Mouse (Mus musculus) left cerebral cortex, adult 9 months (tissue): Measurements from ENCODE around the gene Kat2a.

Experiments
- DNase-seq, 2 experiments: peaks; one replicate each; pipeline ENCODE4 v3.0.0; 2022; ENCODE audit warnings: low spot score in 2 of 2

Gene Kat2a

DNA sequence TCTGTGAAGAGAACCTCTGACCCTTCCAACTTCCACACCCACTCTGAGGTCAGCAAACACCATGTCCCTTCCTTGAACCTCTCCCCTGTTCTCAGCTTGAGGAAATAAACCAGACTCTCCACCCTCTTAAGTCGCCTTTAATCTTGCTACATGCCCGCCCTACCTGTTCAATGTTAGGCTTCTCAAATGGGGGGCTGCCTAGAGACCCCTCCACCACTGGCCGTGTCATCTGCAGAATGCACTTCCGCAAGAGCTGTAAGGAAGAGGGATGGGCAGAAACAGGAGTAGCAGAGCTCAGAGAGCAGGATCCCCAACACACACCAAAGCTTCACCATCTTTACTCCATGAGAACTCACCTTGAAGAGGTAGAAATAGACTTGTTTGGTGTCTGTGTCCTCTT lies 1.3 kb downstream of the Kat2a start:
- no peak for DNase-seq

GRCm38 (mm10) chr11:100710528-100710927 lies 1.7 kb downstream of the Kat2a start:
- DNase-seq: no peak

DNA sequence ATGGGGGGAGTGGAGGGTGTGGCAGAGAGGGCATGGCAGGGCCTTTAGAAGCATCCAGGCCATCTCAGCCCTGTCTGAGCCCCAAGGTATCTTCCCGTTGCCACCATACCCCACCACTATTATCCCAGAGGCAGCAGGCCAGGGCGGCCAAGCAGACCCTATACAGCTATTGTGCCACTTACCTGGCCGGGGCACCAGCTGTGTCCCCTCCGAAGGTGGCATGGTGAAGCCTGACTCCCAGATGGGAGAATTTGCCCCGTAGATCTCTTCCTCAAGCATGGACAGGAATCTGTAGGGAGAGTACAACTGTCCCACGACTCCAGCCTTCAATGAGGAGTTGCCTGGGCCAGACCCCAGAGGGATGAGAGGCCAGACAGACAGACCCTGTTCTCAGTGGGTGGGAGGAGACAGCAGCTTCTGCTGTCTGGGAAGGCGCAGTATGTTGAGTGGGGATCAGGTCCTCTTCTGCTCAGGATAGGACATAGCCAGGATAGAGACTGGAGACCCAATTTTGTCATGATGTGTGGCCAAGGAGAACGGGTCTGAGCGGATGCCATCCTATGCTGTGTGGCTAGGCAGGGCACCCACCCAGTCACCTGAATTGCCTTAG lies 3.0 kb downstream of the Kat2a start:
- DNase-seq: no peak

DNA sequence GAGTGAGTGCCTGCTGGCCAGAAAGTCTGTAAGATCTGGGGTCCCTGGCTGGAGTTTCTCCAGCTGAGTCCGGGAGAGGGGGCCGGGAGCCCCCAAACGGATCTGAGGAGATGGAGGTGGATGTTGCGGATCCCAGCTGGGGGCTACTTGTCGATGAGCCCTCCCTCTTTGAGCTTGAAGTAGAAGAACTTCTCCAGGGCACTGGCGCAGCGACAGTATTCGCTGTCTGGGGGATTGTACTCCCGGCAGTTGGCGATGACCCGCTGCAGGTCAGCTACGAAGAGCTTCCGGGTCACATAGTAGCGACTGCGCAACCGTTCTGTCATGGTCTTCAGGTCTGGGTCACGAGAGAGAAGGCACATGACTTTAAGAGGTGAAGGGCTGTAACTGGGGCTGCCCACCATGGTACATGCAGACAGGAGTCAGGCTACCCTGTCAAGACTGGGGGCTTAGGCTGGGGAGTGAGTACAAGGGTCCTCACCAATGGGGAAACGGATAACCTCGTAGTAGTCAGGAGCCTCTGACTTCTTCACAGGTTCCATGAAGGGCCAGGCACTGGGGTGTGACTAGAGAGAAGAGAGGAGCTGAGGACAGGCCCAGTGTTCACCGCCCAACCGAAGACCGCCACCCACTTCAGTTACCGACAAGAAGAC lies 7.0 kb downstream of the Kat2a start:
- no peak for DNase-seq

DNA sequence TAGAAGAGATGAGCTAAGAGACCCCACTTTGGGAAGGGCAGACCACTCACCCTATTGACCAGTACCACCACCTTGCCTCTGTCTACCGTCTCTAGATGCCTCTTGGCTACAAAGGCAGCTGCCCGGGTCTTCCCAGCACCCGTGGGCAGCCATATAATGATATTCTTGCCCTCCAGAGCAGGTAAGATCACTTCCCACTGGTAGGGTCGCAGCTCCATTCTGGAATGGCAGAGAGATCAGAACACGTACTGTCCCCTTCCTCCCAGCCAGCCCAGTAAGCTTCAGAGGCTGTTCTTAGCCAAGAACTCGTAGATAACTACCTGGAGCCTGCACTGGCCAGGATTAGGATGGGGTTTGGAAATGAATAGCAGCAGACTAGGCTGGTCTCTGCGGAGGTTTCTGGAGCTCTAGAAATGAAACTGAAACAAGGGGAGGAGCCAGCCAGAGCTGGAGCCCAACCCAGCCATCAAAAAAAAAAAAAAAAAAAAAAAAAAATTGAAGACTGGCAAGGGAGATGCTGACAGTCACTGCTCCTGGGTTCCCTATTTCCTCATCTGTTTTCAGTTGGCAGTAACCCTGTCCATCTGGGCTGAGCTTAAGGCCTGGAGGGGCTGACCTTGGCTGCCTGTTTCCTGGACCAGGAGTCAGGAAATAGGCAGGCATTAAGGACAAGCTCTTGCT lies 8.3 kb downstream of the Kat2a start, which contains the start of gene Dhx58:
Gene Dhx58, minus strand, starts transcription at position 421 of the 681 bp plus-strand sequence.
- no peak for DNase-seq

DNA sequence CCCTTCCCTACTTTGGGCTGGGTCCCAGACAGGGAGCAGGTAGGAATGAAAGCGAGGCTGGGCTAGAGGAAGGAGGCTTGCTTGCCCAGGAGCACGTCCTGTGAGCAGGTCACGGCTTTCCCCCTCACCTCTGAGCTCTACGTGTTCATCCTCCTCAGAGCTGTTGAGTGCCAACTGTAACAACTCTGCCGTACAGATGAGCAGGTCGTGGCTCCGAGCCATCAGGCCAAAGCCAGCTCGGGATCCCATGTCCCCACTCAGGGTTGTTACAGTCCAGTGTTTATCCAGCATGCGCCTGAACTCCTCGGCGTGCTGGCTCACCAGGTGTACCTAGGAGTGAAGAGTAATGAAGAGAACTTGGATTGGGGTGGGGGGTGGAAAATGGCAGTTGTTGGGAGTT lies 8.9 kb downstream of the Kat2a start:
- no peak for DNase-seq

DNA sequence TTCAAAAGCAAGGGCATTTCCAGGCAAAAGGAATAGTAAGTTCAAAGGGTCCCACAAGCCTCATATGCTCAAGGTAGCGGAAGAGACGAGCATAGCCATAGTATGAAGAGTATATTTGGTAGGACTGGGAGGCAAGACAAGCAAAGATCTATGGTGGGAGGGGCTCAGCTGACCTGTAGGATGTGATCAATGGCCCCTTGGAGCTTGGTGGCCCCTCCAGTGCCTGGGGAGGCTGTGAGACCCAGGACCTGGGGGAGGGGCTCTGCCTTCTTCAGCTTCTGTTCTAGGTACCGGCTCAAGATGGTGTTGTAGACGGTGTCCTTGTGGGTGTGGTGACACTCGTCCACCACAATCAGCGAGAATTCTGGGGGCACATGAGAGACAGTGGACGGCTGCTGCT lies 9.4 kb downstream of the Kat2a start:
- DNase-seq: no peak

DNA sequence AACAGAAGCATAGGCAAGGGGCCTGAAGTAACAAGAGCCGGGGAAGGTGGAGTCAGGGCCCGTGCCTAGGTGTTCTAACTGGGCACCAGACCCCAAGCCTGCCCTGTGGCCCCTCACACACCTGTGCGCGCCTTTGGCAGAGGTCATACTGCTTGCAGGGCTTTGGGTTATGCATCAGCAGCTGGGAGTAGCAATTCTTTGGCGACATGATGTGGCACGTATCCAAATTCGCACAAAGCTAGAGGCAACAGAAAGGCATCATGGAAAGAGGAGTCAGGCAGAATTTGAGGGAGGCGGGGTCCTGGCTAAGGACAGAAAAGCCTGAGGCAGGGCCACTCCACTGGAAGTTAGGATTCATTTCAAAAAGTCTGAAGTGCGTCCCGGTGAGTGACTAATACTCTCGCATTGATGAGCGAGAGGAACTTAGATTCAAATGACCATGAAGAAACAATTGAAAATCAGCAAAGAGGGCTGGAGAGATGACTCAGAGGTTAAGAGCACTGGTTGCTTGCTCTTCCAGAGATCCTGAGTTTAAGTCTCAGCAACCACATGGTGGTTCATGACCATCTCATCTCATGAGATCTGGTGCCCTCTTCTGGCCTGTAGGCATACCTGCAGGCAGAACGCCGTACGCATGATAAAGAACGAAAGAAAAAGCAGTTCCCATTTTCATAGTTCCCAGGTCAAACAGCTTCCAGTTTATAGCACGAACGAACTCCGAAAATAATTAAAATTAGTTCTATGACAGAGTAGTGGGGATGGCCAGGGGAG lies 10.0 kb downstream of the Kat2a start:
- peak in 1 of 2 experiments; percentile 70 for DNase-seq

DNA sequence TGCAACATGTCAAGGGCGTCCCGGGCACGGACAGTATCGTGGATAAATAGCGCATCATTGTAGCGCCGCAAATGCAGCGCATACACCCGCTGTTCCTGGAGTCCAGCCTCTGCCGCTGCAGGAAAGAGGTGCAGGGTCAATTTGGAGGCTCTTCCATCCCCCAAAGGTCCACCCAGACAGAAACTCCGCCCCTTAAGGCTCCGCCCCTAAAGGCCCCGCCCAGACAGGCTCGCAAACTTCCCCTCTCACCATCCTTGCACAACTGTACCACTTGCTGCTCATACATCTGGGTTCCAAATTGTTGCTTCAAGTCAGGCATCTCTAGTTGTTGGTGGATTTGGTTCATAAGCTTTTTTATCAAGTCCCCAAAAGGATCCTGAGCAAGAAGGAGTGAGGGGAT lies 11.0 kb downstream of the Kat2a start:
- no peak for DNase-seq

DNA sequence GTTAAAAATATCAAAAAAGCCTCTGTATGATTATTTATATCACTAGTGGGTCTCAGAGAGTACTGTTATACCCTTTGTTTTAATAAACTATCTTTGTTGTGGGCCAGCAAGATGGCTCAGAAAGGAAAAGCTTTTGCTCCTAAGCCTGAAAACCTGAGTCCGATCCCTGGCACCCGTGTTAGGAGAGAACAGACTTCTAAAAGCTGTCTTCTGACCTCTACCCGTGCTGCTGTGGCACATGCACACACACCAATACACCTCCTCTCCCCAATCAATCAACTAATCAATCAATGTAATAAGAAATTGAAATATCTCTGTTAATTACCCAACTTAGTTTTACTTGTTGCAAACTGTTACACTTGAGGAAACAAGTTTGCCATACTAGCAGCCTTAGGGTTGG lies 11.6 kb downstream of the Kat2a start:
- no peak for DNase-seq

DNA sequence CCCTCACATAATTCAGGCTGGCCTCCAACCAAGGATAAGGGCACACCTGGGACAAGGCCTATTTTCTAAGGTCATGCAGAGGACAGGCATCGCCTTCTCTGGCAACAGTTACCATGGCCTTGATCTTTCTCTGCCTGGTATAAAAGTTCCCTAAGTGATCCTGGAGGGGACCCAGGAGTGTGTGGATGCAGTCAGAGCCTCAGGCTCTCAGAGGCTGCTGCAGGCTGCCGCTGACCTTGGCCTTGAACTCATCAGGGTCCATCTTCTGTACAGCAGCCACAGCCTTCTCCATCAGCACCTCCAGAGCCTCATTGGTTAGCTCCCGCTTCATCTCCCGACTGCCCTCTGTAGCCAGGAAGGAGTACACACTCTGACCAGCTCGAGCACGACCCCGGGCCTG lies 14.3 kb downstream of the Kat2a start:
- DNase-seq: no peak

- DNase-seq: peak in 1 of 2 experiments; percentile 72
Observed at GRCm38 (mm10) chr11:100694926-100695325, 17.3 kb downstream of the Kat2a start.

DNA sequence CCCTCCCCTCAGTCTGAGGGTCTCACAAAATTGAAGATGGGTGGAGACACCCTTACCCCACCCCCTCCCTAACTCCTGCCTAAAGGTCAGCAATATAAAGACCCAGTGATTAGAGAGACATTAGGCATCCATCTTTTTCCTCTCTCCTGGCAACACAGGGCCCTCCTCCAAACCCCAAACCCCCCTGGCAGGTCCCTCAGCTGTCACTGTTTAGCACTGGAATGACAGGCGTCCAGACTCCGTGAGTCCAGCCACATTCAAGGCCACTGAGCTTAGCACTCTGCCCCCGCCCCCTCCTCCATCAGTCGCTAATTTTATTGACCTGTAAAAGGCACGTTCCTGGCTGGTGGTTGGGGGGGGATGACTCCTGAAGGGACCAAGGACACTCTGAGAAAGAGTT lies 19.1 kb downstream of the Kat2a start:
- DNase-seq: no peak

DNA sequence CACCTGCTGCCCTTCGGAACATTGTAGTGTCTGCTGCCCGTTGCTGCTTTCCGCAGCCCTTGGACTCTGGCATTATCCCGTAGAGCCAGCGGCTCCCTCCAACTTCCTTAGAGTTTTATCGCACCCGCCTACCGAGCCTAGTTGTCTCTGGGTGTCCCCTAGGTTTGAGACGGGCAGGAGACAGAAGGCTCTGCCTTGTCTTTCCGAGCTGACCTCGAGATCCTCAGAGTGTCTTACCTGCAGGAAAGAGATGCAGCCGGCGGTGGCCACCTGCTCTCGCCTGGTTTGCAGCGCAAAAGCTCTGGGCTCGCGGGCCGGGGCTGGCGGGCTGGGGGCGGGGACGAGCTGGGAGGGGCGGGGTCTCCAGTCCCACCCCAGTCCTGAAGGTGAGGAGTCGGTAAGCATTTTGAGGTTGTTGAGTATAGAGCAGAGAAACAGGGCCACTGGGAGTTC lies 20.1 kb downstream of the Kat2a start, which contains the start of gene Zfp385c:
Gene Zfp385c, minus strand, starts transcription at position 292 of the 453 bp plus-strand sequence.
- no peak for DNase-seq

GRCm38 (mm10) chr11:100690389-100690788 lies 21.9 kb downstream of the Kat2a start:
- no peak for DNase-seq

DNA sequence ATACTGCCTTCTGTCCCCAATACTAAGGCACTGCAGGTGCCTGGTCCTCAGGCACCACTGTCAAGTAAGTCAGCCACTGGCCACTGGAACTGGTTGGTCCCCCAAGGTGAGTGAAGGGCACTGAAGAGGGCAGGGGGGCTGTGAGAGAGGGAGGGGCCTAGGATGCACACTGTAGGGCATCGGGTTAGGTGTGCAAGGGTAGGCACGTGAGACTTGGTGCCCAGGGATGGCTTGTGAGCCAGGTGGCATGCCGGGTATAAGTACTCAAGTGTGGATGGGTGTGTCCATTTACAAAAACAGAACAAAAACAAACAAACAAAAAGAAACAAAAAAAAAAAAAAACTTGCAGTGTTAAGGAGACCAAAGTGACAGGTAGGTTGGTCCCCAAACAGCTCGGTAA lies 23.8 kb downstream of the Kat2a start:
- DNase-seq: no peak

DNA sequence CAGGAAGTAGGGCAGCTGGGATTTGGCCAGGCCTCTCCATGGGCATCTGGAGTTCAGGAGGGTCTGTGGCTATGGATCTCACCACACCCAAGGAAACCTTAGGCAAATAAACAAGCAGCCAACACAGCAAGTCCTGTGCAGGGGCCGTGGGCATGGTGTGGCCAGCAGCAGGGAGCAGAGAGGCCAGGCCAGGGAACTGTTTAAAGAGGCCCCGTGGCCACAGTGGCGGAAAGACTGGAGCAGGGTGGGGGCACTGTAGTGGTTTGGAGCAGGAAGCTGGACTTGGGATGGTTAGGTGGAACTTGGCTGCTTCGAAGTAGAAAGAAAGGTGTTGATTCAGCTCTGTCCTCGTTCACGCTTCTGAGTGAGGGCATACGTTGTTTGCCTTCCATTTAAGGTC lies 25.0 kb downstream of the Kat2a start:
- DNase-seq: no peak

DNA sequence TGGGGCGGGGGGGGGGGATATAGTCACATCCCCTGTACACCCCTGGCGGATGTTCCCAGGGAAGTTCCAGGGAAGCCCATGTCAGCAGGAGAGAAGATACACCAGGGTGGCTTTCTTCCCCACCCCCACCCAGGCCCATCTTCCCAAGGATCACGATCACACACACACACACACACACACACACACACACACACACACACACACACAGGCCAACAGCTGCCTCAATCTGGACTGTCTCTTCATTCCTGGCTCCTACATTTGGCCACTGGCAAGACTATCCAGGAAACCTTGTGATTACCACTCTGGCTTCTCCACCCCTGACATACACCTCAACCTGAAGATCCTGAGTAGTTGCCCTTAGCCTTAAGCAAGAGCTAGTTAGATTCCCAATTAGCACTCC lies 26.9 kb downstream of the Kat2a start:
- DNase-seq: no peak

GRCm38 (mm10) chr11:100684084-100684483 lies 28.2 kb downstream of the Kat2a start:
- no peak for DNase-seq

- no peak for DNase-seq
Observed at GRCm38 (mm10) chr11:100682526-100682925, 29.7 kb downstream of the Kat2a start.

DNA sequence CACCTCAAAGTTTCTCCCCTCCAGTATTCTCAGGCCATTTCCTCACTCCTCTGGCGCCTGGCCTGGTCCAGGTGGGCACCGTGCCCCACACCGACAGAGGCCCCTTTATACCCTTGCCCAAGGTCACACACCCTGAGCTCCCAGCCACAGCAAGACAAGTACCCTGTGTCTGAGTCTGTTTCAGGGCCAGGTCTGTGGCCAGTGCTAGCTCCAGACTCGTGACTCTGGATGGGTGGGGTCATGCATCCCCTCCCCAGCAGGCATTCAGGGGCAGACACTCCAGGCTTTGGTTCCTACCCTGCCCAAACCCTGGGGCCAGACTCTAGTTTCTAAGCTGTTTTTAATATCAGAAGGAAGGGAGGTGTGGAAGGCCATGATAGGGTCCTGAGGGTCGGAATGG lies 30.4 kb downstream of the Kat2a start:
- DNase-seq: no peak

DNA sequence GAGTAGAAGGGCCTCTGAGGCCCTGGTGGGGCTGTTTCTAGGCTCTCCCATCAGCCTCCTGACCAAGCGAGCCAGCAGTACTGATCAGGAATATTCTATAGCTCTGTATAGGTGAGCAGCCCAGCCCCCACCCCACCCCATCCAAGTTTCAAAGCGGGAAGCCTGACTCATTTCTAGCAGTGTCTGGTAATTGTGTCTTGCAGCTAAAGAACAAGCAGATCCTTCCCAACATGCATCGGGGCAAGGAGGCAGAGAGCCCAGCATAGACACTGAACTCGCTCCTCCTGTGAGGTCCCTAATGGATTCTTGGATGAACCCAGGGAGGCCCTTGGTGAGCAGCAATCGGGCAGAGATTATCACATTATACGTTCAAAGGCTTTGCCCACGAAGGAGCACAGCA lies 34.5 kb downstream of the Kat2a start:
- DNase-seq: no peak
